Mouse (Mus musculus): Measurements from ENCODE around the gene Slc10a7. TPM values are rescaled to one million over a fixed set of nuclear protein-coding genes. Genes with fewer than 3 reads are reported as not detected.

Slc10a7 gene
- 10.0 and 10.5 TPM in 2 replicates for polyA plus RNA-seq (2012; rRNA removed)

DNA sequence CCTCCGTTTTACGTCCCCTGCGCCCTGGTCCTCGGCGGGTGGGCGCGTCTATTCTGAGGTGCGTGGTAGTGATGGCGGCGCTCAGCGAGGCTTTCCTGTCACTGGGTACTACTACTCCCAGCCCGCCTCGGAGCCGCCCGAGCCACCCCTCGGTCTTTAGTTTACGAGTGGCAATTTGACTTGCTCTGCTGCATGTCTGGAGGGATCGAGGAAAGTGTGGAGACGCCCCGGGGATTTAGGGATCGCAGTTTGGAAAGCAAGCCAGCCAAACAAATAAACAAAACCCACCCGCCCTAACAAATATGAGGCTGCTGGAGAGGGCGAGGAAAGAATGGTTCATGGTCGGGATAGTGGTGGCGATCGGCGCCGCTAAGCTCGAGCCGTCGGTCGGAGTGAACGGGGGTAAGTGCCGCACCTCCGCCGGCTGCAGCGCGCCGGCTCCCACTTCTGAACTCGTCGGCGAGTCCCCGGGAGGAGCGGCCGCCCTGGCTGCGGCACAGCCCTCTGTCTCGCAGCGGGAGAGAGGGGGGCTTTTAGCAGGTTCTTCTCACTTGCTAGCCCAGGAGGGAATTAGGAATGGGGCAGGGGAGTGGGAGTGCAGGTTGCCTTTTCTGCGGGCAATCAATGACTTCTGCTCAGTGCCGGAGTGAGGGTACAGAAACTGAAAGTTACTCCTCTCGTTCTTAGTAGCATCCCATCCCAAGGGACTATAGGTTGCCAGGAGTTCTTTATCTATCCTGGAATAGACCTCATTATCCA is at the start of gene Slc10a7:
Slc10a7 (plus strand) TSS at position 74 of the 759 bp plus-strand sequence.

DNA sequence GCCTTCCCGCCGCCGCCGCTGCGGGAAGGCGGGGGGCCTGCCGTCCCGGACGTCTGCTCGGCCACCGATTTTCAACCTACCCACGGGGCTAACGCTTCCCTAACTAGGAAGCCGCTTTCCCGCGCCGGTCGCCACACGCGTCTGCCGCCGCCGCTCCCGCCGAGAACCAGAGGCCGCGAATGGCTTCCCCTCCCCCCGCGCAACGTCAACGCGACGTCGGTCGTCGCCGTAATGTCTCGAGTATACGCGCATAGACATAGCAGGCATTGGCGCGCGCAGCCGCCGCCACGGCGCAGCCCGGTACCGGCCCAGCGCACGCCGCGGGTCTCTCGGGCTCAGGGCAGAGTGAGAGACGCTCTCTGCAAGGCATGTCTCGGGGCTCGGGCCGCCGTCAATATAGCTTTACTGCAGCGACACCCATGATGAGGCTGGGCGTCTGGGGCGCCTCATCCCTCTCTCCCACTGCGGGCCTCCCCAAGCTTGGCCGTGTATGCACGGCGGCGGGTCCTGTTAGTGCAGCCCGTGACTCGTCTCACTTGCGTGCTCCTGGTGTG is 350 bp upstream of the Slc10a7 start, which contains the start of gene Rbmxl1:
Rbmxl1 (minus strand) TSS at position 180 of the 554 bp plus-strand sequence.

Other genes with a start within 250 kb of the Slc10a7 start
- gene Pou4f2, start 72.7 kb upstream of the Slc10a7 start, polyA plus RNA-seq (2012; rRNA removed), result not detected in 2 replicates
- gene Rbmxl1, start 448 bp upstream of the Slc10a7 start, polyA plus RNA-seq (2012; rRNA removed), result 14.4 and 14.7 TPM in 2 replicates